Mouse (Mus musculus): ENCODE data around the gene 2210011C24Rik. TPM values are rescaled to one million over a fixed set of nuclear protein-coding genes. Genes with fewer than 3 reads are reported as not detected.

The 2210011C24Rik gene
- 6.1 TPM for polyA plus RNA-seq (2012; fragmentation: generic; extraction: Trizol)

- H3K79me2 ChIP-seq (ENCODE audit: control insufficient read depth, insufficient read depth), result no peaks in the 10 kb centered on the region
- H3K4me3 ChIP-seq, result peak within 1 kb of the TSS; percentile 1
- H3K4me2 ChIP-seq (ENCODE audit: low read depth), result peak within 1 kb of the TSS; percentile 90
- TF ChIP-seq TCF12 (IDR thresholded peaks at IDR 0.05; ENCODE audit: insufficient read depth, poor library complexity, severe bottlenecking) (no peak), USF1 (IDR thresholded peaks at IDR 0.05; ENCODE audit: low read depth) (no peak), E2F4 (IDR thresholded peaks at IDR 0.05; ENCODE audit: insufficient read depth) (no peak)
- no peaks in the 10 kb centered on the region for H3K36me3 ChIP-seq (ENCODE audit: control insufficient read depth, insufficient read depth)
- H3K27me3 ChIP-seq (ENCODE audit: control insufficient read depth, insufficient read depth, insufficient read length), result peaks cover 8% of the 10 kb centered on the region
- H3ac ChIP-seq (ENCODE audit: control insufficient read depth, insufficient read length), result peak within 1 kb of the TSS; percentile 26
These were observed at the start of gene 2210011C24Rik for GRCm38 (mm10) chr8:84011705-84012498. 2210011C24Rik (minus strand) TSS chr8:84012171.

DNA sequence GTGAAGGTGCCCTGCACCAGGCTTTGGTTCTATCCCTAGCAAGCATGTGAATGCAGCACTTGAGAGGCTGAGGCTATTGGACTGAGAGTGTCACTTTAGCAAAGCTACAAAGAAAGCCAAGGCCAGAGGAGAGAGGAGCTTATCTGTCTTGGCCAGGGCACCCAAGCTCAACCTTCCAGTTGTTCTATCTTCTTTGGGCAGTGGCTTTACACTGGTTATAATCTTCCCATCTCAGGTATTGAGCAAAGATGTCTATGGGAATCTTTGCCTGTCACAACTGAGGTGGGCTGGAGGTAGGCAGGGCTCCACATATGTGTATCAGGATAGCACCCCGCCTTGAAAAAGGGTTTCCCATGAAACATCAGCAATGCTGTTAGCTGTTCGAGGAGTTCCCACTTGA is 48.3 kb upstream of the 2210011C24Rik start:
- no peak for TF ChIP-seq CEBPB (IDR thresholded peaks at IDR 0.05; ENCODE audit: insufficient read depth, poor library complexity, severe bottlenecking)
- no peak for TF ChIP-seq MYOG (IDR thresholded peaks at IDR 0.05; ENCODE audit: control insufficient read depth in 1 of 3, insufficient read depth in 1 of 3, insufficient read length in 2 of 3, low read depth in 2 of 3)
- no peak for TF ChIP-seq E2F4 (IDR thresholded peaks at IDR 0.05; ENCODE audit: insufficient read depth)
- TF ChIP-seq MAX (IDR thresholded peaks at IDR 0.05; ENCODE audit: low read depth), result no peak
- no peak for TF ChIP-seq TCF12 (IDR thresholded peaks at IDR 0.05; ENCODE audit: insufficient read depth, poor library complexity, severe bottlenecking)
- no peak for TF ChIP-seq SRF (IDR thresholded peaks at IDR 0.05; ENCODE audit: control insufficient read depth, insufficient read length, low read depth)
- no peak for TF ChIP-seq REST (IDR thresholded peaks at IDR 0.05; ENCODE audit: insufficient read depth, insufficient read length)
- TF ChIP-seq MYOD1 (IDR thresholded peaks at IDR 0.05; ENCODE audit: control insufficient read depth in 1 of 3, insufficient read length in 2 of 3, low read depth in 2 of 3), result no peak
- no peak for TF ChIP-seq POLR2A (IDR thresholded peaks at IDR 0.05; ENCODE audit: insufficient read length, low read depth)
- TF ChIP-seq TCF3 (IDR thresholded peaks at IDR 0.05; ENCODE audit: insufficient read length, low read depth), result no peak
- TF ChIP-seq USF1 (IDR thresholded peaks at IDR 0.05; ENCODE audit: low read depth), result no peak
- TF ChIP-seq POLR2AphosphoS2 (IDR thresholded peaks at IDR 0.05; ENCODE audit: insufficient read length, low read depth), result no peak

DNA sequence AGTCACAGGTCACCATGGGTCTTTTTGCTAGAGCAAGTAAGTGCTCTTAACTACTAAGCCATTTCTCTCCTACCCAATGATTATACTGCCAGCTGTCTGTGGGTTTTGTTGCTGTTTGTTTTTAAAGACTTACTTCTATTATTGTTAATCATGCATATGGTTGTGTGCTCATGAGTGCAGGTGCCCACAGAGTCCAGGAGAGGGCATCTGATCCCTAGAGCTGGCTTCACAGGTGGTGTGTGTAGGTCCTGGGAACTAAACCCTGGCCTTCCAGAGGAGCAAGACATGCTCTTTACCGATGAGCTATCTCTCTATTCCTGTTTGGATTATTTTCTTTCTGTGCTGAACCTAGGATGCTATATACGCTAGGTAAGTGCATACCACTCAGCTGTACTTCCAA is 47.3 kb upstream of the 2210011C24Rik start:
- no peak overlapping the region for H3K4me2 ChIP-seq (ENCODE audit: low read depth)
- H3K4me3 ChIP-seq, result no peak overlapping the region
- no peaks in the 10 kb centered on the region for H3K36me3 ChIP-seq (ENCODE audit: control insufficient read depth, insufficient read depth)
- no peak for TF ChIP-seq POLR2AphosphoS2 (IDR thresholded peaks at IDR 0.05; ENCODE audit: insufficient read length, low read depth)
- no peak for TF ChIP-seq MAX (IDR thresholded peaks at IDR 0.05; ENCODE audit: low read depth)
- TF ChIP-seq MYOD1 (IDR thresholded peaks at IDR 0.05; ENCODE audit: control insufficient read depth in 1 of 3, insufficient read length in 2 of 3, low read depth in 2 of 3), result no peak
- no peak for TF ChIP-seq SRF (IDR thresholded peaks at IDR 0.05; ENCODE audit: control insufficient read depth, insufficient read length, low read depth)
- no peak for TF ChIP-seq MYOG (IDR thresholded peaks at IDR 0.05; ENCODE audit: control insufficient read depth in 1 of 3, insufficient read depth in 1 of 3, insufficient read length in 2 of 3, low read depth in 2 of 3)
- no peak for TF ChIP-seq REST (IDR thresholded peaks at IDR 0.05; ENCODE audit: insufficient read depth, insufficient read length)
- TF ChIP-seq USF1 (IDR thresholded peaks at IDR 0.05; ENCODE audit: low read depth), result no peak
- TF ChIP-seq TCF3 (IDR thresholded peaks at IDR 0.05; ENCODE audit: insufficient read length, low read depth), result no peak
- no peak for TF ChIP-seq TCF12 (IDR thresholded peaks at IDR 0.05; ENCODE audit: insufficient read depth, poor library complexity, severe bottlenecking)
- no peak for TF ChIP-seq E2F4 (IDR thresholded peaks at IDR 0.05; ENCODE audit: insufficient read depth)
- no peak for TF ChIP-seq CEBPB (IDR thresholded peaks at IDR 0.05; ENCODE audit: insufficient read depth, poor library complexity, severe bottlenecking)
- no peak for TF ChIP-seq POLR2A (IDR thresholded peaks at IDR 0.05; ENCODE audit: insufficient read length, low read depth)
- no peak overlapping the region for H3ac ChIP-seq (ENCODE audit: control insufficient read depth, insufficient read length)
- H3K27me3 ChIP-seq (ENCODE audit: control insufficient read depth, insufficient read depth, insufficient read length), result no peaks in the 10 kb centered on the region
- no peaks in the 10 kb centered on the region for H3K79me2 ChIP-seq (ENCODE audit: control insufficient read depth, insufficient read depth)

More for the DNA sequence above, 48.3 kb upstream of the 2210011C24Rik start:
- Histone ChIP-seq H3K4me3 (no peak overlapping the region), H3K4me2 (ENCODE audit: low read depth) (no peak overlapping the region), H3K27me3 (ENCODE audit: control insufficient read depth, insufficient read depth, insufficient read length) (no peaks in the 10 kb centered on the region), H3K36me3 (ENCODE audit: control insufficient read depth, insufficient read depth) (no peaks in the 10 kb centered on the region), H3K79me2 (ENCODE audit: control insufficient read depth, insufficient read depth) (no peaks in the 10 kb centered on the region), H3ac (ENCODE audit: control insufficient read depth, insufficient read length) (no peak overlapping the region)

GRCm38 (mm10) chr8:84057827-84058226 is 45.9 kb upstream of the 2210011C24Rik start:
- Histone ChIP-seq H3ac (ENCODE audit: control insufficient read depth, insufficient read length) (no peak overlapping the region), H3K79me2 (ENCODE audit: control insufficient read depth, insufficient read depth) (no peaks in the 10 kb centered on the region), H3K27me3 (ENCODE audit: control insufficient read depth, insufficient read depth, insufficient read length) (no peaks in the 10 kb centered on the region), H3K4me2 (ENCODE audit: low read depth) (no peak overlapping the region), H3K4me3 (no peak overlapping the region), H3K36me3 (ENCODE audit: control insufficient read depth, insufficient read depth) (no peaks in the 10 kb centered on the region)
- TF ChIP-seq SRF (IDR thresholded peaks at IDR 0.05; ENCODE audit: control insufficient read depth, insufficient read length, low read depth) (no peak), POLR2A (IDR thresholded peaks at IDR 0.05; ENCODE audit: insufficient read length, low read depth) (no peak), POLR2AphosphoS2 (IDR thresholded peaks at IDR 0.05; ENCODE audit: insufficient read length, low read depth) (no peak), TCF12 (IDR thresholded peaks at IDR 0.05; ENCODE audit: insufficient read depth, poor library complexity, severe bottlenecking) (no peak), MYOG (IDR thresholded peaks at IDR 0.05; ENCODE audit: control insufficient read depth in 1 of 3, insufficient read depth in 1 of 3, insufficient read length in 2 of 3, low read depth in 2 of 3) (no peak), USF1 (IDR thresholded peaks at IDR 0.05; ENCODE audit: low read depth) (no peak), MYOD1 (IDR thresholded peaks at IDR 0.05; ENCODE audit: control insufficient read depth in 1 of 3, insufficient read length in 2 of 3, low read depth in 2 of 3) (no peak)

- Histone ChIP-seq H3ac (ENCODE audit: control insufficient read depth, insufficient read length) (no peak overlapping the region), H3K36me3 (ENCODE audit: control insufficient read depth, insufficient read depth) (no peaks in the 10 kb centered on the region), H3K79me2 (ENCODE audit: control insufficient read depth, insufficient read depth) (no peaks in the 10 kb centered on the region), H3K4me2 (ENCODE audit: low read depth) (no peak overlapping the region), H3K4me3 (no peak overlapping the region), H3K27me3 (ENCODE audit: control insufficient read depth, insufficient read depth, insufficient read length) (no peaks in the 10 kb centered on the region)
- TF ChIP-seq REST (IDR thresholded peaks at IDR 0.05; ENCODE audit: insufficient read depth, insufficient read length), result no peak
- TF ChIP-seq MYOD1 (IDR thresholded peaks at IDR 0.05; ENCODE audit: control insufficient read depth in 1 of 3, insufficient read length in 2 of 3, low read depth in 2 of 3), result no peak
- TF ChIP-seq SRF (IDR thresholded peaks at IDR 0.05; ENCODE audit: control insufficient read depth, insufficient read length, low read depth), result no peak
- TF ChIP-seq MYOG (IDR thresholded peaks at IDR 0.05; ENCODE audit: control insufficient read depth in 1 of 3, insufficient read depth in 1 of 3, insufficient read length in 2 of 3, low read depth in 2 of 3), result no peak
- no peak for TF ChIP-seq CEBPB (IDR thresholded peaks at IDR 0.05; ENCODE audit: insufficient read depth, poor library complexity, severe bottlenecking)
- no peak for TF ChIP-seq TCF3 (IDR thresholded peaks at IDR 0.05; ENCODE audit: insufficient read length, low read depth)
- TF ChIP-seq MAX (IDR thresholded peaks at IDR 0.05; ENCODE audit: low read depth), result no peak
These were observed 41.3 kb upstream of the 2210011C24Rik start for GRCm38 (mm10) chr8:84053229-84053628.
